In the genomic region with DNA sequence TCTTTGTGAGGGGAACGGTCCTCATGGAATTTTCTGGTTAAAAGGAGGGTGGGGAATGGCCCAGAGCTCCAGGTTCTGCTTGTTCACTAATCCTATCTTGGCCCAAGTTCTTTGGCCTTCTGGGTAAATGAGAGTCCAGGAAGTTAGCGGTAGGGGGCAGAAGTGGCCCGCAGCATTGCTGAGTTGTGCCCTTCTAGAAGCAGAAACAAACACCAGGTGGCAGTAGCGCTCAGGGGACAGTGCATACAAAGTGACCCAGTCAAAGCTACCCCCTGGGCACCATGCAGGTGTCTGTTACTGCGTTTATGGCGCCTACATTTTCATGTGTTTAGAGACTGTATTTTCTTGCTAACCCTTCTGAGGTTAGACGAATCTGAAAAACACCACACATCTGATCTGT, we compare ENCODE assay signal across 8 mouse cellular contexts. TPM values are rescaled to one million over a fixed set of nuclear protein-coding genes. Genes with fewer than 3 reads are reported as not detected.
DNase-seq lines count a peak whose midpoint lies in the region; ATAC-seq and TF ChIP-seq lines count a peak whose summit lies in the region.

No protein-coding gene starts in this region.

- peak; percentile 67 for ATAC-seq in cerebellum, adult (ENCODE audit: insufficient number of reproducible peaks, low FRiP score, low TSS enrichment)
- peak; percentile 70 for ATAC-seq in forebrain, embryonic 15.5 days (replicated peaks)
- peak; percentile 23 for ATAC-seq in lung, embryonic 14.5 days (ENCODE audit: insufficient read depth)

- dilution Hi-C loops in CH12.LX (cut with MboI; ENCODE audit: extremely low pct_ligation_motif_present, extremely low pct_unique_long_range_greater_than_20kb, low sequenced_read_pairs): no loop called here

- H3K9ac ChIP-seq in CH12.LX (ENCODE audit: insufficient read depth, low read depth): no peak overlapping the region
- no peak overlapping the region for H3K9ac ChIP-seq in forebrain, embryonic 15.5 days (replicated peaks)
- H3K9ac ChIP-seq in lung, embryonic 14.5 days: no peak overlapping the region

- in situ Hi-C loops in CH12.LX (cut with MboI; ENCODE audit: low pct_ligation_motif_present, low pct_unique_long_range_greater_than_20kb, low sequenced_read_pairs): no loop called here

- TF ChIP-seq CTCF in CH12.LX (conservative IDR thresholded peaks at IDR 0.05 in 1 of 2, IDR thresholded peaks at IDR 0.05 in 1 of 2; ENCODE audit: low read depth in 2 of 2, low read length in 2 of 2): peak; percentile 82 to 100
- peak; percentile 97 for TF ChIP-seq CTCF in lung, embryonic 14.5 days (IDR thresholded peaks at IDR 0.05; ENCODE audit: low read depth)
- peak; percentile 88; the same call in 1 of the 2 replicates for TF ChIP-seq CTCF in thymus, adult 2 months (IDR thresholded peaks at IDR 0.05; ENCODE audit: borderline replicate concordance, control insufficient read depth, extremely low read depth, insufficient read depth, low read length, poor library complexity)

- no peak overlapping the region for H3K4me3 ChIP-seq in CH12.LX (replicated peaks in 1 of 3; ENCODE audit: low read depth in 2 of 3, low read length in 2 of 3, poor library complexity in 1 of 3)
- no peak overlapping the region for H3K4me3 ChIP-seq in forebrain, embryonic 15.5 days
- H3K4me3 ChIP-seq in lung, embryonic 14.5 days (ENCODE audit: low read depth, low read length): no peak overlapping the region
- H3K4me3 ChIP-seq in thymus, adult 2 months (ENCODE audit: control insufficient read depth, insufficient read depth, low read length): no peak overlapping the region

- no peak overlapping the region for H3K27ac ChIP-seq in CH12.LX (ENCODE audit: insufficient read depth, low read depth)
- no peak overlapping the region for H3K27ac ChIP-seq in forebrain, embryonic 15.5 days (replicated peaks)
- H3K27ac ChIP-seq in lung, embryonic 14.5 days (ENCODE audit: low read depth): no peak overlapping the region
- no peak overlapping the region for H3K27ac ChIP-seq in thymus, adult 2 months (ENCODE audit: control insufficient read depth, insufficient read depth, low read length)

- peak; percentile 95 for DNase-seq in CH12.LX (ENCODE audit: extremely low read depth)
- peak; percentile 91 to 94 for DNase-seq in heart, postnatal 36 days
- peak; percentile 60 to 89 for DNase-seq in layer of hippocampus, adult 18-20 months (ENCODE audit: low spot score in 2 of 2)
- peak; percentile 95 for DNase-seq in lung, embryonic 14.5 days
- peak; percentile 70 for DNase-seq in ovary, postnatal 10 days (ENCODE audit: low spot score)
- DNase-seq in thymus, adult 2 months: peak; percentile 91

- no peak for TF ChIP-seq EP300 in CH12.LX (IDR thresholded peaks at IDR 0.05; ENCODE audit: low read length)

- H3K4me2 ChIP-seq in CH12.LX (ENCODE audit: insufficient read depth, low read depth, poor library complexity, severe bottlenecking): no peak overlapping the region
- no peak overlapping the region for H3K4me2 ChIP-seq in forebrain, embryonic 15.5 days (replicated peaks)
- H3K4me2 ChIP-seq in lung, embryonic 14.5 days: no peak overlapping the region

- H3K27me3 ChIP-seq in CH12.LX (replicated peaks): peaks cover 21% of the 10 kb centered on the region
- peaks cover 6% of the 10 kb centered on the region; the same call in 1 of the 2 replicates for H3K27me3 ChIP-seq in forebrain, embryonic 15.5 days
- no peaks in the 10 kb centered on the region for H3K27me3 ChIP-seq in lung, embryonic 14.5 days (ENCODE audit: insufficient read depth, low read length)
- no peaks in the 10 kb centered on the region; the same call in 1 of the 2 replicates for H3K27me3 ChIP-seq in thymus, adult 2 months (ENCODE audit: control insufficient read depth, insufficient read depth, low read length)

- intact Hi-C loops in heart, postnatal 36 days (cut with DNase I): loop anchor here (1.0 to 2.0 kb wide), 5 partner anchors 22 to 105 kb away; no protein-coding TSS in a partner anchor

- H3K4me1 ChIP-seq in CH12.LX (ENCODE audit: control insufficient read depth in 1 of 2, insufficient read depth in 2 of 2): peaks cover 6 to 36% of the 10 kb centered on the region in 2 experiments
- H3K4me1 ChIP-seq in forebrain, embryonic 15.5 days: 0 out of 2 replicates have a peak, but pooled peaks cover 13% of the 10 kb centered on the region
- H3K4me1 ChIP-seq in lung, embryonic 14.5 days (ENCODE audit: insufficient read depth): peaks cover 27% of the 10 kb centered on the region
- H3K4me1 ChIP-seq in thymus, adult 2 months (replicated peaks; ENCODE audit: control insufficient read depth, insufficient read depth, low read length): peaks cover 19% of the 10 kb centered on the region

- no peak for TF ChIP-seq POLR2A in CH12.LX (IDR thresholded peaks at IDR 0.05; ENCODE audit: low read depth, low read length)
- no peak for TF ChIP-seq POLR2A in thymus, adult 2 months (IDR thresholded peaks at IDR 0.05; ENCODE audit: control insufficient read depth, extremely low read depth, insufficient read depth, low read length, poor library complexity)

- WGBS in forebrain, embryonic 15.5 days: 6% methylated on average over 7 of the region's 7 CpGs
- WGBS in lung, embryonic 14.5 days: 6% methylated on average over 7 of the region's 7 CpGs
- WGBS in thymus, adult 2 months: 5% methylated on average over 7 of the region's 7 CpGs

- no peaks in the 10 kb centered on the region for H3K9me3 ChIP-seq in CH12.LX (replicated peaks; ENCODE audit: low read length)
- no peaks in the 10 kb centered on the region for H3K9me3 ChIP-seq in forebrain, embryonic 15.5 days
- H3K9me3 ChIP-seq in lung, embryonic 14.5 days (ENCODE audit: low read depth, low read length): no peaks in the 10 kb centered on the region

- H3K36me3 ChIP-seq in CH12.LX (replicated peaks in 1 of 2; ENCODE audit: control insufficient read depth in 1 of 2, insufficient read depth in 1 of 2, low read length in 1 of 2): no peaks in the 10 kb centered on the region
- no peaks in the 10 kb centered on the region for H3K36me3 ChIP-seq in forebrain, embryonic 15.5 days
- H3K36me3 ChIP-seq in lung, embryonic 14.5 days (ENCODE audit: insufficient read depth): no peaks in the 10 kb centered on the region
- no peaks in the 10 kb centered on the region for H3K36me3 ChIP-seq in thymus, adult 2 months (ENCODE audit: control insufficient read depth, insufficient read depth, low read length)

- TF ChIP-seq RAD21 in CH12.LX (IDR thresholded peaks at IDR 0.05; ENCODE audit: low read depth, low read length): no peak; the same call in none of the 2 replicates

- no peaks in the 10 kb centered on the region for H3K79me2 ChIP-seq in CH12.LX (replicated peaks; ENCODE audit: control insufficient read depth, extremely low read depth, insufficient read depth, poor library complexity, severe bottlenecking)

TF ChIP-seq in CH12.LX, 34 proteins besides CTCF, POLR2A, EP300 and RAD21 (continues in another document):
- TF ChIP-seq PAX5 (IDR thresholded peaks at IDR 0.05; ENCODE audit: low read length) (no peak), CHD1 (IDR thresholded peaks at IDR 0.05; ENCODE audit: low read depth, low read length) (no peak), ELF1 (IDR thresholded peaks at IDR 0.05; ENCODE audit: low read depth, low read length) (peak; percentile 89)

RNA-seq across cellular contexts. Expression of gene Cfap45, which starts 8.1 kb away (rescaled TPM):
- total RNA-seq in CH12.LX (2012; rRNA removed) (not detected in 2 replicates), CH12.LX (2014; rRNA removed) (not detected in 2 replicates)
- not detected in 2 replicates for polyA plus RNA-seq in CH12.LX (2012; ENCODE audit: insufficient read length, low read depth)
- polyA plus RNA-seq in forebrain, embryonic 15.5 days (2015; fragmentation: Nextera tagmentation; extraction: Ambion mirVana): 1.9 and 3.1 TPM in 2 replicates
- total RNA-seq in heart, postnatal 36 days (2021): under 1 TPM; 0.14 to 0.92 TPM
- 1 to 10 TPM; 3.4 to 4.0 TPM for total RNA-seq in layer of hippocampus, adult 18-20 months (2021)
- 4.2 and 5.1 TPM in 2 replicates for polyA plus RNA-seq in lung, embryonic 14.5 days (2014; fragmentation: Nextera tagmentation; extraction: Ambion mirVana)
- 0.15 and 0.56 TPM in 2 replicates for polyA plus RNA-seq in thymus, adult 2 months (2012; rRNA removed)

RNA-seq across cellular contexts. Expression of gene Vsig8, which starts 27.0 kb away (rescaled TPM):
- total RNA-seq in CH12.LX (2012; rRNA removed): 0.13 and 0.17 TPM in 2 replicates
- total RNA-seq in CH12.LX (2014; rRNA removed): not detected in 2 replicates
- 0.18 and 0.29 TPM in 2 replicates for polyA plus RNA-seq in CH12.LX (2012; ENCODE audit: insufficient read length, low read depth)
- polyA plus RNA-seq in forebrain, embryonic 15.5 days (2015; fragmentation: Nextera tagmentation; extraction: Ambion mirVana): 0.14 and 0.20 TPM in 2 replicates
- not detected for total RNA-seq in heart, postnatal 36 days (2021)
- total RNA-seq in layer of hippocampus, adult 18-20 months (2021): under 1 TPM; 0.27 to 0.43 TPM
- 0.24 TPM in 1 of 2 replicates, not detected in the other for polyA plus RNA-seq in lung, embryonic 14.5 days (2014; fragmentation: Nextera tagmentation; extraction: Ambion mirVana)
- polyA plus RNA-seq in thymus, adult 2 months (2012; rRNA removed): 1.8 and 1.9 TPM in 2 replicates

RNA-seq across cellular contexts. Expression of gene Tagln2, which starts 28.9 kb away (rescaled TPM):
- total RNA-seq in CH12.LX (2012; rRNA removed) (179 and 206 TPM in 2 replicates), CH12.LX (2014; rRNA removed) (145 and 172 TPM in 2 replicates)
- polyA plus RNA-seq in CH12.LX (2012; ENCODE audit: insufficient read length, low read depth): 281 and 337 TPM in 2 replicates
- polyA plus RNA-seq in forebrain, embryonic 15.5 days (2015; fragmentation: Nextera tagmentation; extraction: Ambion mirVana): 46.6 and 52.7 TPM in 2 replicates
- 10 to 100 TPM; 71.9 to 78.4 TPM for total RNA-seq in heart, postnatal 36 days (2021)
- total RNA-seq in layer of hippocampus, adult 18-20 months (2021): 10 to 100 TPM in 1 of 2 experiments, 1 to 10 TPM in 1; 9.2 to 11.7 TPM
- polyA plus RNA-seq in lung, embryonic 14.5 days (2014; fragmentation: Nextera tagmentation; extraction: Ambion mirVana): 395 and 407 TPM in 2 replicates
- polyA plus RNA-seq in thymus, adult 2 months (2012; rRNA removed): 178 and 183 TPM in 2 replicates

RNA-seq across cellular contexts. Expression of gene Igsf9, which starts 47.1 kb away (rescaled TPM):
- total RNA-seq in CH12.LX (2012; rRNA removed) (4.5 and 6.0 TPM in 2 replicates), CH12.LX (2014; rRNA removed) (2.0 and 2.7 TPM in 2 replicates)
- polyA plus RNA-seq in CH12.LX (2012; ENCODE audit: insufficient read length, low read depth): 6.5 and 7.2 TPM in 2 replicates
- polyA plus RNA-seq in forebrain, embryonic 15.5 days (2015; fragmentation: Nextera tagmentation; extraction: Ambion mirVana): 74.0 and 78.3 TPM in 2 replicates
- total RNA-seq in heart, postnatal 36 days (2021): under 1 TPM; 0.75 to 0.76 TPM
- 1 to 10 TPM; 3.9 to 4.8 TPM for total RNA-seq in layer of hippocampus, adult 18-20 months (2021)
- polyA plus RNA-seq in lung, embryonic 14.5 days (2014; fragmentation: Nextera tagmentation; extraction: Ambion mirVana): 23.5 and 26.0 TPM in 2 replicates
- 16.4 and 20.3 TPM in 2 replicates for polyA plus RNA-seq in thymus, adult 2 months (2012; rRNA removed)

RNA-seq across cellular contexts. Expression of gene Slamf9, which starts 53.5 kb away (rescaled TPM):
- total RNA-seq in CH12.LX (2012; rRNA removed): 17.0 and 30.9 TPM in 2 replicates
- 30.1 and 32.6 TPM in 2 replicates for total RNA-seq in CH12.LX (2014; rRNA removed)
- 28.3 and 30.3 TPM in 2 replicates for polyA plus RNA-seq in CH12.LX (2012; ENCODE audit: insufficient read length, low read depth)
- polyA plus RNA-seq in forebrain, embryonic 15.5 days (2015; fragmentation: Nextera tagmentation; extraction: Ambion mirVana): not detected in 2 replicates
- total RNA-seq in heart, postnatal 36 days (2021): 1 to 10 TPM; 1.1 to 1.5 TPM
- under 1 TPM; 0.33 to 0.47 TPM for total RNA-seq in layer of hippocampus, adult 18-20 months (2021)
- 0.32 and 1.0 TPM in 2 replicates for polyA plus RNA-seq in lung, embryonic 14.5 days (2014; fragmentation: Nextera tagmentation; extraction: Ambion mirVana)
- polyA plus RNA-seq in thymus, adult 2 months (2012; rRNA removed): 4.3 and 7.3 TPM in 2 replicates
